Mouse (Mus musculus): ENCODE data around the gene Kxd1. TPM values are rescaled to one million over a fixed set of nuclear protein-coding genes. Genes with fewer than 3 reads are reported as not detected.

The Kxd1 gene
- total RNA-seq (2023): 29.8 and 33.9 TPM in 2 replicates

DNA sequence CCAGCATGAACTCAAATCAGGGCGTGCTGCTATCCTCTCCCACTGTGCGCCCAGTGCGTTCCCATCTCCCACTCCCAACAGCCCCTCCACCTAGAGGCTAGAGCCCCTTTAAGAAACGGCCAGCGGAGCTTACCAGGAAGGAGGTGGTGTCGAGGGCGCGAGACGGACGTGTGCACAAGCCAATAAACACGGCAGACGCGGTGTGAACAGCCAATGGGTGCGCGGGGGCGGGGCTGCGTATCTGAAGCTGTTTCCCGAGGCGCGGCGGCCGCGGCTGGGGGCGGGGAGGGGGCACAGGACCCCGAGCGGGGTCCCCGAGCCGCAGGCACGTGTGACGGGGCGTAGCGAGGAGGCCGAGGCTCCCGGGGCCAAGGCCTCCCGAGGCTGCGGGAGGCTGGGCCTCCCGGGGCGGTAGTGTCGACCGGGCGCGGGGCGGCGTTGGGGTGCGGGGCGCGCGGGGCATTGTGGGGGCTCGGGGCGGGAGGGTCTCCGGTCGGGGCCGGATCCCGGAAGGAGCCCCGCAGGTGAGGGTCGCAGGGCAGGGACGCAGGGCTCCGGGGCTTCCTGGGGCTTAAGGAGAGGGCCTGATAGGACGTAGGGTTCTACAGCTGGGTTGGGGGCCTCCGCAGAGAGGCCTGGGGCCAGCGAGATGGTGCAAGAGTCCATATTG lies at the start of gene Kxd1, which contains the start of gene Fkbp8:
Kxd1 (minus strand) TSS at position 445 of the 670 bp plus-strand sequence.
Fkbp8 (plus strand) TSS at position 213 of the 670 bp plus-strand sequence.

DNA sequence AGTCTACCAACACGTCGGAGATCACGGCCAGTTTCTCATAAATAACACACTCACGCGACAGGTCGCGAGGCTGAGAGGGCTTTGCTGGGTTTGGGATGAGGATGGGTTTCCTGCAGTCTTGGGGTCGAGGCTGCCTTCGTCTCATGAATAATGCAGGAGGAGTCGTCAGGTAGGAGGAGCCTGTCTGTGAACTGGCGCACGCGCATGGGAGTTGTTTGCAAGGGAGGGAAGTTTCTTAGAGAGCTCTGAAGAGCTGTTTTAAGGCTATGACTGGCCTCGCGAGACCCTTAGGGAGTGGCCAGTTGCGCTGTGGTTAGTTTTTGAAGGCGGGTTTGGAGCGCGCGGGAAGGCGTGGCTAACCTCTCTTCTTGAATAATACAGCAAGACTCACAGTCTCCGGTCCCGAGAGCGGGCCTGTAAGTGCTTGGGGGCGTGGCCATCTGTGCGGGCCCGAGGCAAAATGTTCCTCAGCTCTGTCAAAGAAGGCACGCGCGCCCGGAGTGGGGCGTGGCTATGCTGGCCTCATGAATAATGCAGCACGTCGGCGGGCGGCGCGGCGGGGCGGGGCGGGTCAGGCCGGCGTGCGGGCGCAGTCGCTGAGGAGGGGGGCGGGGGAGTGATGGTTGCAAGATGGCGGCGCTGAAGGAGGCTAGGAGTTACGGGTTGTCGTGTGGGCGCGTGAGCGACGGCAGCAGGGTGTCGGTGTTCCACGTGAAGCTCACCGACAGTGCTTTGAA lies 11.5 kb upstream of the Kxd1 start, which contains the start of gene Ell:
Ell (plus strand) TSS at position 381 of the 737 bp plus-strand sequence.

DNA sequence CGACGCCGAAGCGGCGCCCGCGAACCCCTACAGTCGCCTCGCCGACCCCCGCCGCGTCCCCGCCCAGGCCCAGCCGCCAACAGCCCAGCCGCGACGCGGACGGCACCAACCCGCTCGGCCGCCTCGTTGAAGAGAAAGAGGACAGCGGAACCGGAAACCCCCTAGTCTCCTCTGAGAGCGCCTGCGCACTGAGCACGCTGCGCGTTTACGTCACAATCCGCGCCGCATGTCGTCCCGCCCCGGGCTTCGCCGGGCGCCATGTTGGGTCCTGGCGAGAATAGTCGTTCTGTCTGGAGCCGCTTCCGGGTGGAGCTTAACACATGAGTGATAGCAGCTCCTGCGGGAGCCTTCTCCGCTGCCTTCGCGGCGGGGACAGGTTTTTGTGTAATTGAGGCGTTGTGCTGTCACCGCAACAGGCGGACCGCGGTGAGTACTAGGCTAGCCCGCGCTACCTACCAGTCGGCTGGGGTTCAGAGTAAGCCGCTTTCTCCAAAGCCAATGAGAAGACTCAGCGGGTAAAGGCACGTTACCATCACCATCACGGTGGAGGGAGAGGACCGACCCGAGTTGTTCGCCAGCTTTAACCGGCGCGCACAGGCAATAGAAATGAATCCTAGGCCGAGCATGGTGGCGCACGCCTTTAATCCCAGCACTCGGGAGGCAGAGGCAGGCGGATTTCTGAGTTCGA lies 17.4 kb downstream of the Kxd1 start, which contains the start of gene Uba52:
Uba52 (minus strand) TSS at position 574 of the 688 bp plus-strand sequence.

DNA sequence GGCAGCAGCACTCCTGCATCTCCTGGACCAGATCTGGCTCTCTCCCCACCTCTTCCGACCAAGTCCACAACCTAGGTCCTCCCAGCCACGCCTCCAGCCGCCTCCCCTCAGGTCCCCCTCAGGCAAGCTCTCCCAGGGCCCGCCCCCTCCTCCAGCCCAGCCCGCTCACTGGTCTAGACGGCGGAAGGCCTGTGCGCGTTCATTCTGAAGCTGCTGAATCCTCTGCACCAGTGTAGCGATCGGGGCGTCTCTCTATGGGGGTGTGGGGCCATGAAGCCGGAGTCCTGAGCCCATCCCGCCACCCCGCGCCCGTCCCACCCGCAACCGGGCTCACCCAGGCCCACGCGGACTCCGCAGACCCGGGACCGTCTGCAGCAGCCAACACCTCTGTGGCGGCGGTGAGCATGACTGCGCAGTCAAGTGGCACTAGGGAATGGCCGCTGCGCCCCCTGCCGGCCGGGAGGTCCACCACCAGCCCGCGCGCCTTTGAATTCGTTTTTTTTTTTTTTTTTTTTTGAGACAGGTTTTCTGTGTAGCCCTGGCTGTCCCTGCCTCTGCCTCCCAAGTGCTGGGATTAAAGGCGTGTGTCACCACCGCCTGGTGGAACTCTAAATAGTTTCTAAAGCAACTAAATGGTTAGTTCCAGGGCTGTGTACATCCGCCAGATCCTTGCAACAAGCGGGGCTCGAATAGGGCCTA lies 21.3 kb downstream of the Kxd1 start, which contains the start of gene Rex1bd:
Rex1bd (minus strand) TSS at position 425 of the 699 bp plus-strand sequence.

DNA sequence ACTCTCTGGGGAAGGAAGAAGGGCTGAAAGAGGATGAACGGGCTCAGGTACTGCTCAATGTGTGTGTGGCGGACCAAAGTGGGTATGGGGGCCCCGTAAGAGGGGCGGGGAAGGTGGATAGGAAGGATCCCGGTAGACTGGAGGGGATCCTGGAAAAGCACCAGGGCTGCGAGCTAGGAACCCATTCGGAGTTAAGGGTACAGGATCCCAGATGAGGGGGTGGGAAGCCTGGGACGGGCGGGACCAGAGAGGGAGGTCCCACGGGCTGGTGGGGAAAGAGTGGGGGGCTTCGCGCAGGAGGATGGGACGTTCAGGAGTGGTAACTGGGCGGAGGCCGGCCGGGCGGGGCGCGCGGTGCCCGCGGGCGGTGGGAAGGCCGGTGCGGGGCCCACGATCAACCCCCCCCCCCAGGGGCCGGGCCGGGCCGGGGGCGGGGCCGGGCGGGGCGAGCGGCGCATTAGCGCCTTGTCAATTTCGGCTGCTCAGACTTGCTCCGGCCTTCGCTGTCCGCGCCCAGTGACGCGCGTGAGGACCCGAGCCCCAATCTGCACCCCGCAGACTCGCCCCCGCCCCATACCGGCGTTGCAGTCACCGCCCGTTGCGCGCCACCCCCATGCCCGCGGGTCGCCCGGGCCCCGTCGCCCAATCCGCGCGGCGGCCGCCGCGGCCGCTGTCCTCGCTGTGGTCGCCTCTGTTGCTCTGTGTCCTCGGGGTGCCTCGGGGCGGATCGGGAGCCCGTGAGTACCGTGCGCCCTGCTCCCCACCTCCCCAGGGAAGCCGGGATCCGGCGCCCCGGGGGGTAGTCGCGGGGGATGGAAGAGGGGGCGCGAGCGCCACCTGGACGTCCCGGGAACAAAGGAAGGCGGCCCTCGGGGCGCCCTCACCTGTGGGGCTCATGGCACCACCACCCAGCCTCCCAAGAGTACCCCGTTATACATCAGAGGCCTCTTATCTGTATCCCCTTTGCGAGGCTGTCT lies 34.8 kb downstream of the Kxd1 start, which contains the start of gene Crlf1:
Crlf1 (plus strand) TSS at position 495 of the 977 bp plus-strand sequence.

DNA sequence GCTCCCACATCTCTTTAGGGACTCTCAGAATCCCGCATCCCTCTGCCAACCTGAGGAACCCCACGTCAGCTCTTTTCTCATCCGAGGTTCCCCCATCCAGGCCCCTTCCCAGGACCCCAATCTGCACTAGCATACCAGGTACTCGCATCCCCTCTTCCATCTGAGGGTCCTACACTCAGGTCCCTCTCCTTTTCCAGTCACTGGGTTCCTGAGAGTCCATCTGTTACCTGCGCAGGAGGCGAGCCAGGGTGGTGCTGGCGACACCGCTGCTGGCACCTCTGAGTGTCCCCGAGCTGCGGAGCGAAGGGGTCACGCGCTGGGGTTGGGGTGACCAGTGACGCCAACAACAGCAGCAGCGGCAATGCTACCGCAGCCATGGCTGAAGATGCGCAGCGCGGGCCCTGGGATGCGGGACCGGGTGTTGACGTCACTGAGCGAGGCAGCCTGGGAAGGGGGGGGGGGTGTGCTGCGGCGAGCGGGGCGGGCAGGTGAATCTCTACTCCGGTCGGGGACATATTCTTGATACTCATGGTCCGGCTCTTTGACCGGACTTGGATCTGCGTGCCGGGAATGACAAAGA lies 40.7 kb downstream of the Kxd1 start, which contains the start of gene Tmem59l:
Tmem59l (minus strand) TSS at position 418 of the 580 bp plus-strand sequence.

DNA sequence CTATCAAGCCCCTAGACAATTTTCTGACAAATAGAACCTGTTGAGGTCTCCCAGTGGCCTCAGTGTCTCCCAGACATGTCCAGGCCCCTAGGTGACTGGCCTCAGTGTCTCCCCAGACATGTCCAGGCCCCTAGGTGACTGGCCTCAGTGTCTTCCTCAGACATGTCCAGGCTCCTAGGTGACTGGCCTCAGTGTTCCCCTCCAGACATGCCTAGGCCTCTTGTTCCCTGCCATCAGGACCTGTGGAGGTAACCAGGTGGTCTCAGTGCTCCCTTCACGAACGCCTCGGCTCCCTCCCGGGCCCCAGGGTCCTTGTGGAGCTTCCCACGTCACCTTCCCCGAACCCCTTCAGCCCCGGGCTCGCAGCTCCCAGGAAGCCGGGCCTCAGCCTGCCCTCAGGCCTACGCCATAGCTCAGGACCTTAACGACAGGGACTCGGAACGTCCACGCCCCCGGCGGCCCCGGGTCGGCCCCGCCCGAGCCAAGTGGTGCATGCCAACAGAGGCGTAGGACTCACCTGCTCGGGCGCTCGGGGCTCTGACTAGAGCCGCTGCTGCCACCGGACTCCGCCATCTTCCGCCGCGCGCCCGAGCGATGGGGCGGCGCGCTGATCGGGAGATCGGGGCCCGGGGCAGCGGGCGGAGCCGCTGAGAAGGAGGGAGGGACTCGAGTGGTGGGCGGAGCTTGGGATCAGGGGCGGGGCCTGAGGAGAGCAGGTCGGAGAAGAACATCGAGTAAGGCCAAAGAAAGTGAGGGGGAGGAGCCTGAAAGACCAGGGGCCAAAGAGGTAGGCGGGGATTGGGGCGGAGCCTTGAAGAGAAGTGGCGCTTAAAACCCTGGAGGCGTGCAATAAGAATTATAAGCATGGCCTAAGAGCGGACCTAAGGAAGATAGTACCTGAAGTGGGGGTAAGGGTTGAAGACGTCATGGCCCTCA lies 51.2 kb downstream of the Kxd1 start, which contains the start of gene Klhl26:
Klhl26 (minus strand) TSS at position 636 of the 936 bp plus-strand sequence.

Other genes with a start within 250 kb of the Kxd1 start
- 7.0 and 8.6 TPM in 2 replicates for gene Homer3, start 245.1 kb downstream of the Kxd1 start, total RNA-seq (2023)
- 25.3 and 36.1 TPM in 2 replicates for gene Ddx49, start 225.5 kb downstream of the Kxd1 start, total RNA-seq (2023)
- gene Cope, start 225.4 kb downstream of the Kxd1 start, total RNA-seq (2023): 80.2 and 91.6 TPM in 2 replicates
- not detected in 2 replicates for gene Cers1, start 212.2 kb downstream of the Kxd1 start, total RNA-seq (2023)
- gene Gdf1, start 198.1 kb downstream of the Kxd1 start, total RNA-seq (2023): not detected in 2 replicates
- 47.2 and 53.6 TPM in 2 replicates for gene Upf1, start 174.7 kb downstream of the Kxd1 start, total RNA-seq (2023)
- 0.19 TPM in 1 of 2 replicates, not detected in the other for gene Comp, start 154.4 kb downstream of the Kxd1 start, total RNA-seq (2023)
- gene Crtc1, start 88.4 kb downstream of the Kxd1 start, total RNA-seq (2023): 3.2 and 9.3 TPM in 2 replicates
- gene Klhl26, start 51.0 kb downstream of the Kxd1 start, total RNA-seq (2023): 1.6 and 1.9 TPM in 2 replicates
- not detected in 2 replicates for gene Tmem59l, start 40.6 kb downstream of the Kxd1 start, total RNA-seq (2023)
- gene Crlf1, start 34.8 kb downstream of the Kxd1 start, total RNA-seq (2023): 0.57 TPM in 1 of 2 replicates, not detected in the other
- 28.1 and 40.0 TPM in 2 replicates for gene Rex1bd, start 21.2 kb downstream of the Kxd1 start, total RNA-seq (2023)
- 559 and 837 TPM in 2 replicates for gene Uba52, start 17.2 kb downstream of the Kxd1 start, total RNA-seq (2023)
- gene Fkbp8, start 232 bp downstream of the Kxd1 start, total RNA-seq (2023): 162 and 198 TPM in 2 replicates
- gene Ell, start 11.5 kb upstream of the Kxd1 start, total RNA-seq (2023): 64.2 and 80.9 TPM in 2 replicates
- gene Isyna1, start 66.4 kb upstream of the Kxd1 start, total RNA-seq (2023): 36.8 and 37.0 TPM in 2 replicates
- 61.1 and 64.5 TPM in 2 replicates for gene Ssbp4, start 80.9 kb upstream of the Kxd1 start, total RNA-seq (2023)
- 118 and 126 TPM in 2 replicates for gene Lrrc25, start 88.2 kb upstream of the Kxd1 start, total RNA-seq (2023)
- 0.66 TPM in 2 replicates for gene Gdf15, start 104.5 kb upstream of the Kxd1 start, total RNA-seq (2023)
- gene Pgpep1, start 132.4 kb upstream of the Kxd1 start, total RNA-seq (2023): 1.2 and 3.4 TPM in 2 replicates
- 33.3 and 36.4 TPM in 2 replicates for gene Lsm4, start 145.3 kb upstream of the Kxd1 start, total RNA-seq (2023)
- 770 and 908 TPM in 2 replicates for gene Jund, start 171.0 kb upstream of the Kxd1 start, total RNA-seq (2023)
- gene Iqcn, start 175.5 kb upstream of the Kxd1 start, total RNA-seq (2023): 2.7 and 3.1 TPM in 2 replicates
- 0.39 TPM in 1 of 2 replicates, not detected in the other for gene Gm3336, start 190.6 kb upstream of the Kxd1 start, total RNA-seq (2023)
- 0.41 and 0.51 TPM in 2 replicates for gene Pde4c, start 195.8 kb upstream of the Kxd1 start, total RNA-seq (2023)
- 1.3 and 2.0 TPM in 2 replicates for gene Rab3a, start 226.7 kb upstream of the Kxd1 start, total RNA-seq (2023)
- gene Mpv17l2, start 233.0 kb upstream of the Kxd1 start, total RNA-seq (2023): 12.1 and 18.3 TPM in 2 replicates
- gene Pik3r2, start 248.8 kb upstream of the Kxd1 start, total RNA-seq (2023): 16.9 and 17.2 TPM in 2 replicates